Mouse (Mus musculus): Measurements from ENCODE around the gene Rin3. TPM values are rescaled to one million over a fixed set of nuclear protein-coding genes. Genes with fewer than 3 reads are reported as not detected.

Gene Rin3
- polyA plus RNA-seq (2015; fragmentation: Nextera tagmentation; extraction: Ambion mirVana) = 1.6 and 2.8 TPM in 2 replicates

GRCm38 (mm10) chr12:102282763-102283482 lies at the start of gene Rin3:
Gene Rin3, plus strand, starts transcription at chr12:102283048.
- peak within 1 kb of the TSS; percentile 41; the same call in 1 of the 2 replicates for H3K27ac ChIP-seq (ENCODE audit: low read length)
- 1% methylated on average over 55 of the region's 75 CpGs for WGBS
- H3K9ac ChIP-seq (ENCODE audit: low read depth, low read length) = peak within 1 kb of the TSS; percentile 70

GRCm38 (mm10) chr12:102235551-102235950 lies 47.3 kb upstream of the Rin3 start:
- Histone ChIP-seq H3K36me3 (ENCODE audit: control insufficient read depth, insufficient read depth, low read length) (no peaks in the 10 kb centered on the region), H3K4me1 (ENCODE audit: control insufficient read depth, insufficient read depth, low read length) (no peaks in the 10 kb centered on the region), H3K27ac (ENCODE audit: low read length) (no peak overlapping the region), H3K9me3 (replicated peaks; ENCODE audit: control insufficient read depth, low read length, poor library complexity, severe bottlenecking) (no peaks in the 10 kb centered on the region), H3K9ac (ENCODE audit: low read depth, low read length) (no peak overlapping the region), H3K27me3 (ENCODE audit: control insufficient read depth, insufficient read depth, low read depth, low read length) (no peaks in the 10 kb centered on the region), H3K4me3 (ENCODE audit: low read depth, low read length) (no peak overlapping the region), H3K4me2 (ENCODE audit: low read length) (no peak overlapping the region)
- 79% methylated on average over 3 of the region's 3 CpGs for WGBS
- no peak for ATAC-seq

More at GRCm38 (mm10) chr12:102282763-102283482, at the start of gene Rin3:
- peaks cover 4% of the 10 kb centered on the region; the same call in 1 of the 2 replicates for H3K27me3 ChIP-seq (ENCODE audit: control insufficient read depth, insufficient read depth, low read depth, low read length)
- H3K9me3 ChIP-seq (replicated peaks; ENCODE audit: control insufficient read depth, low read length, poor library complexity, severe bottlenecking) = no peaks in the 10 kb centered on the region
- H3K4me1 ChIP-seq (ENCODE audit: control insufficient read depth, insufficient read depth, low read length) = peaks cover 12% of the 10 kb centered on the region
- peak; percentile 61 for ATAC-seq
- no peaks in the 10 kb centered on the region for H3K36me3 ChIP-seq (ENCODE audit: control insufficient read depth, insufficient read depth, low read length)
- peak within 1 kb of the TSS; percentile 59 for H3K4me3 ChIP-seq (ENCODE audit: low read depth, low read length)
- peak within 1 kb of the TSS; percentile 97 for H3K4me2 ChIP-seq (ENCODE audit: low read length)

- Histone ChIP-seq H3K4me3 (ENCODE audit: low read depth, low read length) (no peak overlapping the region), H3K4me1 (ENCODE audit: control insufficient read depth, insufficient read depth, low read length) (no peaks in the 10 kb centered on the region), H3K36me3 (ENCODE audit: control insufficient read depth, insufficient read depth, low read length) (no peaks in the 10 kb centered on the region), H3K27ac (ENCODE audit: low read length) (no peak overlapping the region), H3K9ac (ENCODE audit: low read depth, low read length) (no peak overlapping the region), H3K4me2 (ENCODE audit: low read length) (no peak overlapping the region), H3K27me3 (ENCODE audit: control insufficient read depth, insufficient read depth, low read depth, low read length) (no peaks in the 10 kb centered on the region), H3K9me3 (replicated peaks; ENCODE audit: control insufficient read depth, low read length, poor library complexity, severe bottlenecking) (no peaks in the 10 kb centered on the region)
- no peak for ATAC-seq
- WGBS = 89% methylated on average over 6 of the region's 6 CpGs
These were observed 46.5 kb upstream of the Rin3 start for GRCm38 (mm10) chr12:102236317-102236716.

- WGBS = 49% methylated on average over 6 of the region's 6 CpGs
- Histone ChIP-seq H3K4me2 (ENCODE audit: low read length) (no peak overlapping the region), H3K27me3 (ENCODE audit: control insufficient read depth, insufficient read depth, low read depth, low read length) (no peaks in the 10 kb centered on the region), H3K4me1 (ENCODE audit: control insufficient read depth, insufficient read depth, low read length) (no peaks in the 10 kb centered on the region), H3K9ac (ENCODE audit: low read depth, low read length) (no peak overlapping the region), H3K9me3 (replicated peaks; ENCODE audit: control insufficient read depth, low read length, poor library complexity, severe bottlenecking) (no peaks in the 10 kb centered on the region), H3K4me3 (ENCODE audit: low read depth, low read length) (no peak overlapping the region), H3K27ac (ENCODE audit: low read length) (no peak overlapping the region), H3K36me3 (ENCODE audit: control insufficient read depth, insufficient read depth, low read length) (no peaks in the 10 kb centered on the region)
- ATAC-seq = peak; percentile 88
These were observed 40.6 kb upstream of the Rin3 start for GRCm38 (mm10) chr12:102242076-102242722.

- no peak overlapping the region for H3K4me3 ChIP-seq (ENCODE audit: low read depth, low read length)
- no peak for ATAC-seq
- no peak overlapping the region for H3K27ac ChIP-seq (ENCODE audit: low read length)
- H3K36me3 ChIP-seq (ENCODE audit: control insufficient read depth, insufficient read depth, low read length) = no peaks in the 10 kb centered on the region
- WGBS = 71% methylated on average over 1 of the region's 1 CpGs
- H3K9ac ChIP-seq (ENCODE audit: low read depth, low read length) = no peak overlapping the region
- no peaks in the 10 kb centered on the region for H3K27me3 ChIP-seq (ENCODE audit: control insufficient read depth, insufficient read depth, low read depth, low read length)
- H3K9me3 ChIP-seq (replicated peaks; ENCODE audit: control insufficient read depth, low read length, poor library complexity, severe bottlenecking) = no peaks in the 10 kb centered on the region
- H3K4me1 ChIP-seq (ENCODE audit: control insufficient read depth, insufficient read depth, low read length) = no peaks in the 10 kb centered on the region
- no peak overlapping the region for H3K4me2 ChIP-seq (ENCODE audit: low read length)
These were observed 38.9 kb upstream of the Rin3 start for GRCm38 (mm10) chr12:102243915-102244314.

- Histone ChIP-seq H3K27ac (ENCODE audit: low read length) (no peak overlapping the region), H3K4me3 (ENCODE audit: low read depth, low read length) (no peak overlapping the region), H3K9ac (ENCODE audit: low read depth, low read length) (no peak overlapping the region), H3K4me2 (ENCODE audit: low read length) (no peak overlapping the region), H3K4me1 (ENCODE audit: control insufficient read depth, insufficient read depth, low read length) (no peaks in the 10 kb centered on the region), H3K27me3 (ENCODE audit: control insufficient read depth, insufficient read depth, low read depth, low read length) (no peaks in the 10 kb centered on the region), H3K36me3 (ENCODE audit: control insufficient read depth, insufficient read depth, low read length) (no peaks in the 10 kb centered on the region), H3K9me3 (replicated peaks; ENCODE audit: control insufficient read depth, low read length, poor library complexity, severe bottlenecking) (no peaks in the 10 kb centered on the region; the same call in 1 of the 2 replicates)
- no peak for ATAC-seq
- WGBS = 93% methylated on average over 5 of the region's 5 CpGs
These were observed 36.6 kb upstream of the Rin3 start for GRCm38 (mm10) chr12:102246226-102246625.

- Histone ChIP-seq H3K4me2 (ENCODE audit: low read length) (no peak overlapping the region), H3K4me3 (ENCODE audit: low read depth, low read length) (no peak overlapping the region), H3K27ac (ENCODE audit: low read length) (no peak overlapping the region), H3K4me1 (ENCODE audit: control insufficient read depth, insufficient read depth, low read length) (no peaks in the 10 kb centered on the region), H3K27me3 (ENCODE audit: control insufficient read depth, insufficient read depth, low read depth, low read length) (no peaks in the 10 kb centered on the region), H3K36me3 (ENCODE audit: control insufficient read depth, insufficient read depth, low read length) (no peaks in the 10 kb centered on the region), H3K9me3 (replicated peaks; ENCODE audit: control insufficient read depth, low read length, poor library complexity, severe bottlenecking) (no peaks in the 10 kb centered on the region; the same call in 1 of the 2 replicates), H3K9ac (ENCODE audit: low read depth, low read length) (no peak overlapping the region)
- no peak for ATAC-seq
- whole genome bisulfite sequencing = 96% methylated on average over 6 of the region's 6 CpGs
These were observed 34.7 kb upstream of the Rin3 start for GRCm38 (mm10) chr12:102248104-102248503.

GRCm38 (mm10) chr12:102250316-102250715 lies 32.5 kb upstream of the Rin3 start:
- 81% methylated on average over 4 of the region's 4 CpGs for WGBS
- H3K4me3 ChIP-seq (ENCODE audit: low read depth, low read length) = no peak overlapping the region
- no peaks in the 10 kb centered on the region for H3K4me1 ChIP-seq (ENCODE audit: control insufficient read depth, insufficient read depth, low read length)
- no peak overlapping the region for H3K4me2 ChIP-seq (ENCODE audit: low read length)
- ATAC-seq = no peak
- no peak overlapping the region for H3K27ac ChIP-seq (ENCODE audit: low read length)
- no peaks in the 10 kb centered on the region for H3K36me3 ChIP-seq (ENCODE audit: control insufficient read depth, insufficient read depth, low read length)
- no peaks in the 10 kb centered on the region; the same call in 1 of the 2 replicates for H3K9me3 ChIP-seq (replicated peaks; ENCODE audit: control insufficient read depth, low read length, poor library complexity, severe bottlenecking)
- no peaks in the 10 kb centered on the region for H3K27me3 ChIP-seq (ENCODE audit: control insufficient read depth, insufficient read depth, low read depth, low read length)
- H3K9ac ChIP-seq (ENCODE audit: low read depth, low read length) = no peak overlapping the region

- no peaks in the 10 kb centered on the region for H3K4me1 ChIP-seq (ENCODE audit: control insufficient read depth, insufficient read depth, low read length)
- no peak for ATAC-seq
- no peak overlapping the region for H3K9ac ChIP-seq (ENCODE audit: low read depth, low read length)
- WGBS = 76% methylated on average over 3 of the region's 3 CpGs
- no peak overlapping the region for H3K4me2 ChIP-seq (ENCODE audit: low read length)
- H3K9me3 ChIP-seq (replicated peaks; ENCODE audit: control insufficient read depth, low read length, poor library complexity, severe bottlenecking) = no peaks in the 10 kb centered on the region; the same call in 1 of the 2 replicates
- no peaks in the 10 kb centered on the region for H3K36me3 ChIP-seq (ENCODE audit: control insufficient read depth, insufficient read depth, low read length)
- no peak overlapping the region for H3K27ac ChIP-seq (ENCODE audit: low read length)
- no peaks in the 10 kb centered on the region for H3K27me3 ChIP-seq (ENCODE audit: control insufficient read depth, insufficient read depth, low read depth, low read length)
- H3K4me3 ChIP-seq (ENCODE audit: low read depth, low read length) = no peak overlapping the region
These were observed 31.8 kb upstream of the Rin3 start for GRCm38 (mm10) chr12:102251070-102251469.

All from midbrain, embryonic 16.5 days (tissue).